In the genomic region with DNA sequence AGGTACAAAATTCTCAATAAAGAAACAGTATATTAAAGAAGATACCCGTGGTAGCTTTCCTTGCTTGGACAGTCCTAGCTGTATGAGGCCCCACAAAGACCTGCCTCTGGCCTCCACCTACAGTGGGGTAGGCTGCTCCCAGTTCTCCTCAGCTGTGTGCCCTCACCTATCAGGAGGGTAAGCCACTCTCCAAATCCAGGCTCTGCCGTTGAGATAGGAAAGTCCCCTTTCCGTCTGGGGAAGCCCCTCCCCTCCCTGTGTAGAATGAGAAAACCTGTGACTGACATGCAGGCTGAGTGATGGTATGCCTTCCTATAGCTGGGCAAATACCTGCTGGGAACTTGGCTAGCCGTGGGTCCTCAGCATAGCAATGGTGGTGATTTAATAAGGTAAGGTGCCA, we compare ENCODE assay signal across 15 mouse cellular contexts.
DNase-seq lines count a peak whose midpoint lies in the region; ATAC-seq and TF ChIP-seq lines count a peak whose summit lies in the region.
"Had no signal": no experiment of that assay in that cellular context is flagged by ENCODE, and none has a peak within 500 bp of the region (broad histone marks: within the 10 kb centered on the region; RNA-seq: fewer than 3 reads in every experiment).

No protein-coding gene starts in this region.

- H3K4me2 ChIP-seq in neural tube, embryonic 13.5 days = no peak overlapping the region
- H3K4me2 ChIP-seq in midbrain, embryonic 13.5 days (replicated peaks) = no peak overlapping the region
- H3K4me2 ChIP-seq: limb, embryonic 15.5 days had no signal

- no peaks in the 10 kb centered on the region for H3K9me3 ChIP-seq in neural tube, embryonic 13.5 days
- no peaks in the 10 kb centered on the region for H3K9me3 ChIP-seq in midbrain, embryonic 13.5 days
- H3K9me3 ChIP-seq: limb, embryonic 15.5 days; megakaryocyte, embryonic 14.5 days had no signal

- ATAC-seq in neural tube, embryonic 13.5 days (ENCODE audit: low read depth) = no peak
- peak; percentile 16 for ATAC-seq in midbrain, embryonic 13.5 days
- no peak for ATAC-seq in erythroblast, adult 5-6 weeks (replicated peaks; ENCODE audit: low FRiP score, poor library complexity, severe bottlenecking)
- ATAC-seq: CD4-positive, CD25-positive, alpha-beta regulatory T cell, adult 4 months had no signal

- no peaks in the 10 kb centered on the region for H3K36me3 ChIP-seq in neural tube, embryonic 13.5 days
- no peaks in the 10 kb centered on the region for H3K36me3 ChIP-seq in midbrain, embryonic 13.5 days
- H3K36me3 ChIP-seq: limb, embryonic 15.5 days had no signal

- intact Hi-C loops in gastrocnemius, adult 2 months (cut with DNase I) = loop anchor here (5.0 kb wide), 1 partner anchor 39 kb away; no protein-coding TSS in a partner anchor

- TF ChIP-seq CTCF in gastrocnemius, adult 2 months (IDR thresholded peaks at IDR 0.05) = no peak

- H3K4me1 ChIP-seq in neural tube, embryonic 13.5 days (replicated peaks) = peaks cover 77% of the 10 kb centered on the region
- peaks cover 69% of the 10 kb centered on the region for H3K4me1 ChIP-seq in midbrain, embryonic 13.5 days (replicated peaks)

- no peak for DNase-seq in gastrocnemius, adult 2 months
- no peak for DNase-seq in gastrocnemius, postnatal 4 days (ENCODE audit: low spot score in 2 of 2)
- no peak for DNase-seq in neural tube, embryonic 10.5 days (ENCODE audit: extremely low spot score, low spot score)
- no peak for DNase-seq in left cerebral cortex, adult 9 months (ENCODE audit: low spot score in 2 of 2)
- DNase-seq: lung, adult 18-20 months; thymus, adult 2 months had no signal

- H3K4me3 ChIP-seq in gastrocnemius, adult 2 months = peak overlapping the region; percentile 61
- H3K4me3 ChIP-seq in neural tube, embryonic 13.5 days = no peak overlapping the region
- H3K4me3 ChIP-seq in midbrain, embryonic 13.5 days (replicated peaks) = no peak overlapping the region
- H3K4me3 ChIP-seq: erythroblast, embryonic 14.5 days; heart, adult 2 months; left cerebral cortex, adult 2 months; limb, embryonic 15.5 days; megakaryocyte, embryonic 14.5 days had no signal

- peak overlapping the region; percentile 88 for H3K27ac ChIP-seq in gastrocnemius, adult 2 months
- peak overlapping the region; percentile 88 for H3K27ac ChIP-seq in neural tube, embryonic 13.5 days (replicated peaks)
- peak overlapping the region; percentile 94 for H3K27ac ChIP-seq in midbrain, embryonic 13.5 days
- H3K27ac ChIP-seq: heart, adult 2 months; left cerebral cortex, adult 2 months; limb, embryonic 15.5 days had no signal

- no peaks in the 10 kb centered on the region for H3K27me3 ChIP-seq in neural tube, embryonic 13.5 days
- H3K27me3 ChIP-seq in midbrain, embryonic 13.5 days = no peaks in the 10 kb centered on the region
- H3K27me3 ChIP-seq: limb, embryonic 15.5 days had no signal

- H3K9ac ChIP-seq in neural tube, embryonic 13.5 days = no peak overlapping the region
- no peak overlapping the region for H3K9ac ChIP-seq in midbrain, embryonic 13.5 days (replicated peaks)
- H3K9ac ChIP-seq: limb, embryonic 15.5 days had no signal

- 68% methylated on average over 4 of the region's 4 CpGs for WGBS in neural tube, embryonic 13.5 days
- 56% methylated on average over 4 of the region's 4 CpGs for WGBS in midbrain, embryonic 13.5 days
